Comparison of ENCODE assay signal across 9 mouse cellular contexts in the genomic region with DNA sequence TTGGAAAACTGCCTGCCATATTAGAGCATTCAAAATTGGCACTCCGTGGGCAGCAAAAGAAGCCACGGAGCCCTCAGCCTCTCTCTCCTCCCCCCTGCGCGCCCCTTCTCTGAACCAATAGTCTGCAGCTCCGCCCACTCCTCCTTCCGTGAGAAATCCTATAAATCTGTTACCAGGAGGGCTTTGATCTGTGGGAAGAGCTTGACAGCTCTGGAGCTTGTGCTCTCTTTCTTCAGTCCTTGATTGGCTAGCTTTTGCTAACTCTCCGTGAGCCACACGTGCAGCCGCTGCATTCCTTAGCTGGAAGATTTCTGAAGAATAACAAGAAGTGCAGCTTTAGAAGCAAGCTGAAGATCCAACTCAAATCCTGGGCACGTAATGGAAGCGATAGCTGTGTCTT. TPM values are rescaled to one million over a fixed set of nuclear protein-coding genes. Genes with fewer than 3 reads are reported as not detected.
DNase-seq lines count a peak whose midpoint lies in the region.
"Had no signal": no experiment of that assay in that cellular context is flagged by ENCODE, and none has a peak within 500 bp of the region (broad histone marks: within the 10 kb centered on the region; RNA-seq: fewer than 3 reads in every experiment).

No protein-coding gene starts in this region.

- DNase-seq in Muller cell, postnatal 12 days (ENCODE audit: inconsistent ontology term): peak; percentile 9
- peak; percentile 3 for DNase-seq in adrenal gland, postnatal 25 days
- peak; percentile 6 to 9 for DNase-seq in frontal cortex, postnatal 14 days (ENCODE audit: low spot score in 2 of 2)
- peak; percentile 81 for DNase-seq in mesoderm, embryonic 11.5 days (ENCODE audit: low read depth, low spot score)
- DNase-seq in yolk sac, embryonic 10.5 days (ENCODE audit: low spot score): peak; percentile 2
- DNase-seq in gastrocnemius, postnatal 10 days: no peak
- DNase-seq in cerebellum, adult 8-10 months: no peak
- DNase-seq in lung, postnatal 10 days: no peak

RNA-seq across cellular contexts. Expression of gene Pgr15l, which starts 2.6 kb away (rescaled TPM):
- total RNA-seq in adrenal gland, postnatal 25 days (2021): not detected in 2 replicates
- not detected for total RNA-seq in gastrocnemius, postnatal 10 days (2021)
- total RNA-seq: hematopoietic stem cell, adult 5-6 weeks had no signal

Comparison
In these comparisons a context has a peak if more than half of its experiments do, and no peak if none do; other contexts are left out.
1. DNase-seq: peak in Muller cell, postnatal 12 days (single experiment), adrenal gland, postnatal 25 days (single experiment), frontal cortex, postnatal 14 days (2 of 2), mesoderm, embryonic 11.5 days (single experiment) and yolk sac, embryonic 10.5 days (single experiment); none in gastrocnemius, postnatal 10 days (single experiment), cerebellum, adult 8-10 months (single experiment) and lung, postnatal 10 days (single experiment).